Mouse (Mus musculus) left cerebral cortex, postnatal 14 days (tissue): ENCODE results near the gene Tbxa2r. TPM values are rescaled to one million over a fixed set of nuclear protein-coding genes. Genes with fewer than 3 reads are reported as not detected.
A peak's percentile ranks its signal among the peaks of the same experiment; 100 is the strongest.

Experiments
- DNase-seq, 2 experiments: peaks; one replicate each; pipeline ENCODE4 v3.0.0; 2021 to 2022; ENCODE audit warnings: low spot score in 2 of 2, mixed read lengths in 1 of 2
- intact Hi-C: fragments of 180-260 bp; cut with DNase I; formaldehyde crosslinking; loops from one replicate; pipeline ENCODE4 v1.15.1; 2025
- total RNA-seq, 2 experiments: library from RNA; stranded (reverse); gene quantifications; 2 replicates each; pipeline ENCODE4 v1.2.3; 2021

Tbxa2r gene
- total RNA-seq, 2 experiments from 2014 or later, result 1.3 to 1.5 TPM

GRCm38 (mm10) chr10:81382039-81382438 is 53.5 kb downstream of the Tbxa2r start:
- intact Hi-C loops, result no loop called here

GRCm38 (mm10) chr10:81383802-81384604 is 55.5 kb downstream of the Tbxa2r start, which contains the start of the genes Dohh and Gm48551:
Gene Dohh, plus strand, starts transcription at chr10:81384428.
Gene Gm48551, plus strand, starts transcription at chr10:81384466.
- intact Hi-C loops, result no loop called here
- DNase-seq, result peak; percentile 99

More at GRCm38 (mm10) chr10:81382039-81382438, 53.5 kb downstream of the Tbxa2r start:
- DNase-seq, result no peak

GRCm38 (mm10) chr10:81384605-81384982 is 56.1 kb downstream of the Tbxa2r start:
- DNase-seq, result no peak
- intact Hi-C loops, result no loop called here

Other genes with a start within 250 kb of the Tbxa2r start
- gene Creb3l3, start 229.9 kb upstream of the Tbxa2r start, total RNA-seq, result under 1 TPM; 0.15 to 0.44 TPM
- gene Map2k2, start 222.8 kb upstream of the Tbxa2r start, total RNA-seq, result 100 to 1,000 TPM; 116 to 122 TPM
- gene Zbtb7a, start 193.5 kb upstream of the Tbxa2r start, total RNA-seq, result 10 to 100 TPM; 74.8 to 76.0 TPM
- 10 to 100 TPM; 23.7 to 29.9 TPM for gene Pias4, start 160.8 kb upstream of the Tbxa2r start, total RNA-seq
- gene Eef2, start 152.1 kb upstream of the Tbxa2r start, total RNA-seq, result 100 to 1,000 TPM; 936 to 941 TPM
- 10 to 100 TPM; 72.2 to 73.3 TPM for gene Dapk3, start 145.7 kb upstream of the Tbxa2r start, total RNA-seq
- gene 4930442H23Rik, start 144.9 kb upstream of the Tbxa2r start, total RNA-seq, result not detected
- under 1 TPM in 1 of 2 experiments, not detected in 1; 0.17 TPM for gene Nmrk2, start 126.7 kb upstream of the Tbxa2r start, total RNA-seq
- gene Atcay, start 97.9 kb upstream of the Tbxa2r start, total RNA-seq, result 100 to 1,000 TPM; 196 to 211 TPM
- 10 to 100 TPM; 66.1 to 66.7 TPM for gene Zfr2, start 95.6 kb upstream of the Tbxa2r start, total RNA-seq
- gene Matk, start 75.8 kb upstream of the Tbxa2r start, total RNA-seq, result 100 to 1,000 TPM; 226 to 227 TPM
- gene Mrpl54, start 61.8 kb upstream of the Tbxa2r start, total RNA-seq, result 10 to 100 TPM; 39.0 to 41.4 TPM
- gene Apba3, start 61.8 kb upstream of the Tbxa2r start, total RNA-seq, result 10 to 100 TPM; 34.8 to 35.8 TPM
- gene Tjp3, start 37.1 kb upstream of the Tbxa2r start, total RNA-seq, result under 1 TPM; 0.15 to 0.47 TPM
- 100 to 1,000 TPM; 391 to 396 TPM for gene Pip5k1c, start 35.8 kb upstream of the Tbxa2r start, total RNA-seq
- gene Cactin, start 7.6 kb upstream of the Tbxa2r start, total RNA-seq, result 10 to 100 TPM; 25.1 to 27.2 TPM
- gene Gipc3, start 14.5 kb downstream of the Tbxa2r start, total RNA-seq, result under 1 TPM; 0.51 to 0.97 TPM
- 10 to 100 TPM; 21.4 to 23.3 TPM for gene Hmg20b, start 21.7 kb downstream of the Tbxa2r start, total RNA-seq
- 10 to 100 TPM; 37.8 to 38.9 TPM for gene Mfsd12, start 28.8 kb downstream of the Tbxa2r start, total RNA-seq
- 1 to 10 TPM in 1 of 2 experiments, under 1 TPM in 1; 0.93 to 1.3 TPM for gene 4930404N11Rik, start 37.1 kb downstream of the Tbxa2r start, total RNA-seq
- gene Fzr1, start 49.8 kb downstream of the Tbxa2r start, total RNA-seq, result 10 to 100 TPM; 74.8 to 80.3 TPM
- 10 to 100 TPM; 82.4 to 88.6 TPM for gene Dohh, start 55.7 kb downstream of the Tbxa2r start, total RNA-seq
- gene Gm48551, start 55.7 kb downstream of the Tbxa2r start, total RNA-seq, result 1 to 10 TPM; 2.4 to 3.2 TPM
- gene Gm48552, start 60.3 kb downstream of the Tbxa2r start, total RNA-seq, result 1 to 10 TPM; 2.8 to 4.7 TPM
- 1 to 10 TPM; 1.8 to 1.9 TPM for gene Smim24, start 64.3 kb downstream of the Tbxa2r start, total RNA-seq
- 10 to 100 TPM; 67.0 to 69.8 TPM for gene Nfic, start 126.9 kb downstream of the Tbxa2r start, total RNA-seq
- 100 to 1,000 TPM; 280 to 299 TPM for gene Celf5, start 154.0 kb downstream of the Tbxa2r start, total RNA-seq
- gene Ncln, start 167.7 kb downstream of the Tbxa2r start, total RNA-seq, result 100 to 1,000 TPM in 1 of 2 experiments, 10 to 100 TPM in 1; 80.2 to 104 TPM
- gene S1pr4, start 171.4 kb downstream of the Tbxa2r start, total RNA-seq, result under 1 TPM; 0.33 to 0.44 TPM
- 1 to 10 TPM; 2.2 to 3.2 TPM for gene Gna15, start 195.5 kb downstream of the Tbxa2r start, total RNA-seq
- 100 to 1,000 TPM; 102 to 109 TPM for gene Gna11, start 216.5 kb downstream of the Tbxa2r start, total RNA-seq
- gene Aes, start 230.8 kb downstream of the Tbxa2r start, total RNA-seq, result 100 to 1,000 TPM; 573 to 615 TPM
- 10 to 100 TPM; 14.1 to 15.9 TPM for gene Tle2, start 245.8 kb downstream of the Tbxa2r start, total RNA-seq